Comparison of ENCODE assay signal across 21 mouse cellular contexts in the genomic region with DNA sequence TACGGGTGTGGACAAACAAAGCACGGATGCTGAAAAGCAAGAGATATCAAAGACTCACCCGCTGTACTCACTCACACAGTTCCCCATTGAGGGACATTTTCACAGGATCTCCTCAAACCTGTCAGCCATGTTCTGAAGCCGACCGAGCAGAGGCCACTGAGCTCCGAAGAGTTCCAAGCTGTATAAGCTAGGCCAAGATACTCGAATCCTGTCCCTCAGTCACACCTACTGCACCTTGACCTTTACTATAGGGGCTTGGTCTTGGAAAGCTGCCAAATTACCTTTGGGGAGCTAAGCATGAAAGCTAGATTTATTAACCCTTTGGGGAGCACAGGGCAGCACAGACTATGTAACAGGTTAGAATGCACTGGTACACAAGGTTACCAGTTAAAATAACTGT.
DNase-seq lines count a peak whose midpoint lies in the region; ATAC-seq lines count a peak whose summit lies in the region.
"Had no signal": no experiment of that assay in that cellular context is flagged by ENCODE, and none has a peak within 500 bp of the region (broad histone marks: within the 10 kb centered on the region; RNA-seq: fewer than 3 reads in every experiment).

No protein-coding gene starts in this region.

- no peaks in the 10 kb centered on the region for H3K27me3 ChIP-seq in liver, embryonic 16.5 days (ENCODE audit: control insufficient read depth, insufficient read depth, low read depth, low read length)
- H3K27me3 ChIP-seq in stomach, embryonic 16.5 days (ENCODE audit: control insufficient read depth, insufficient read depth, low read length): no peaks in the 10 kb centered on the region
- H3K27me3 ChIP-seq: CH12.LX; heart, embryonic 12.5 days; Patski had no signal

- H3K4me1 ChIP-seq in liver, embryonic 16.5 days (ENCODE audit: control insufficient read depth, low read depth, low read length): no peaks in the 10 kb centered on the region
- peaks cover 6% of the 10 kb centered on the region; the same call in 1 of the 2 replicates for H3K4me1 ChIP-seq in stomach, embryonic 16.5 days (ENCODE audit: control insufficient read depth, insufficient read depth, low read length)

- ATAC-seq in liver, embryonic 16.5 days (ENCODE audit: low read depth): no peak; the same call in 1 of the 2 replicates
- ATAC-seq in stomach, embryonic 16.5 days (ENCODE audit: insufficient read depth, low FRiP score): peak; percentile 88
- ATAC-seq in megakaryocyte-erythroid progenitor cell, adult 5-6 weeks (replicated peaks; ENCODE audit: low FRiP score, low TSS enrichment, poor library complexity, severe bottlenecking): no peak
- ATAC-seq: activated CD4-positive, CD25-positive, alpha-beta regulatory T cell, adult 4 months; forebrain, embryonic 16.5 days; hindbrain, embryonic 16.5 days; Patski had no signal

- H3K9me3 ChIP-seq in liver, embryonic 16.5 days (replicated peaks; ENCODE audit: control insufficient read depth, low read length): no peaks in the 10 kb centered on the region
- no peaks in the 10 kb centered on the region for H3K9me3 ChIP-seq in stomach, embryonic 16.5 days (replicated peaks; ENCODE audit: control insufficient read depth, low read length)
- H3K9me3 ChIP-seq: embryonic facial prominence, embryonic 10.5 days; forebrain, embryonic 10.5 days; heart, embryonic 12.5 days had no signal

- DNase-seq in liver: no peak
- DNase-seq in large intestine, adult 2 months (ENCODE audit: low read depth, low spot score): peak; percentile 99
- no peak for DNase-seq in thymus, adult 18-20 months
- DNase-seq in lung, postnatal 25 days (ENCODE audit: low spot score): no peak
- DNase-seq: adrenal gland, adult 8-10 months; adrenal gland, postnatal 36 days; cerebellum, adult 2 months; cerebellum, postnatal 10 days; gastrocnemius, postnatal 14 days had no signal

- H3K36me3 ChIP-seq in liver, embryonic 16.5 days (ENCODE audit: control insufficient read depth, insufficient read depth): no peaks in the 10 kb centered on the region
- H3K36me3 ChIP-seq in stomach, embryonic 16.5 days (ENCODE audit: control insufficient read depth, insufficient read depth, low read length): 0 out of 2 replicates have a peak, but pooled peaks cover 8% of the 10 kb centered on the region

- peak overlapping the region; percentile 13; the same call in 1 of the 2 replicates for H3K4me2 ChIP-seq in liver, embryonic 16.5 days (ENCODE audit: low read depth, low read length)
- peak overlapping the region; percentile 13 for H3K4me2 ChIP-seq in stomach, embryonic 16.5 days (ENCODE audit: low read depth, low read length)
- H3K4me2 ChIP-seq: heart, embryonic 12.5 days had no signal

- H3K27ac ChIP-seq in liver, embryonic 16.5 days (ENCODE audit: low read length): no peak overlapping the region
- peak overlapping the region; percentile 58 for H3K27ac ChIP-seq in stomach, embryonic 16.5 days (ENCODE audit: low read length)
- H3K27ac ChIP-seq: embryonic facial prominence, embryonic 10.5 days; forebrain, embryonic 10.5 days had no signal

- WGBS in liver, embryonic 16.5 days (ENCODE audit: insufficient replicate concordance): 69% methylated on average over 7 of the region's 7 CpGs
- 32% methylated on average over 7 of the region's 7 CpGs for WGBS in large intestine, adult 2 months
- 56% methylated on average over 7 of the region's 7 CpGs for WGBS in stomach, embryonic 16.5 days

- no peak overlapping the region for H3K9ac ChIP-seq in liver, embryonic 16.5 days (ENCODE audit: low read depth, low read length)
- H3K9ac ChIP-seq in stomach, embryonic 16.5 days (ENCODE audit: low read length): peak overlapping the region; percentile 20; the same call in 1 of the 2 replicates
- H3K9ac ChIP-seq: heart, embryonic 12.5 days had no signal

- no peak overlapping the region for H3K4me3 ChIP-seq in liver, embryonic 16.5 days (ENCODE audit: low read depth, low read length)
- H3K4me3 ChIP-seq in stomach, embryonic 16.5 days (replicated peaks; ENCODE audit: low read length): peak overlapping the region; percentile 16; the same call in 1 of the 2 replicates
- H3K4me3 ChIP-seq: embryonic facial prominence, embryonic 10.5 days; erythroblast, embryonic 14.5 days; forebrain, embryonic 10.5 days; heart, embryonic 12.5 days had no signal
